Mouse (Mus musculus) heart, embryonic 11.5 days (tissue): ENCODE results near the gene Gipc3. TPM values are rescaled to one million over a fixed set of nuclear protein-coding genes. Genes with fewer than 3 reads are reported as not detected.
A peak's percentile ranks its signal among the peaks of the same experiment; 100 is the strongest.

ENCODE experiments used
- ATAC-seq: fragments of 200-750 bp; cut with Nextera tagmentation; replicated peaks from 2 replicates; pipeline ENCODE4 v1.8.0; 2017; ENCODE audit warnings: moderate library complexity; ENCODE audit not compliant: insufficient number of reproducible peaks, low FRiP score, low TSS enrichment
- H3K27ac ChIP-seq: fragments of 300-500 bp; sonication (generic); 2 replicates; pipeline ENCODE4 v1.5.1; 2014; ENCODE audit warnings: mild to moderate bottlenecking, low read depth, low read length
- H3K27me3 ChIP-seq: fragments of 300-500 bp; sonication (generic); 2 replicates; pipeline ENCODE4 v1.6.1; 2014; ENCODE audit warnings: mild to moderate bottlenecking, low read length, mixed read lengths; ENCODE audit not compliant: control insufficient read depth, insufficient read depth
- H3K36me3 ChIP-seq: fragments of 300-500 bp; sonication (generic); 2 replicates; pipeline ENCODE4 v1.6.1; 2014; ENCODE audit warnings: mild to moderate bottlenecking, low read length, moderate library complexity, mixed read lengths; ENCODE audit not compliant: control insufficient read depth, insufficient read depth
- H3K4me1 ChIP-seq: fragments of 300-500 bp; sonication (generic); 2 replicates; pipeline ENCODE4 v1.6.1; 2014; ENCODE audit warnings: low read length; ENCODE audit not compliant: control insufficient read depth, insufficient read depth
- H3K4me2 ChIP-seq: fragments of 300-500 bp; sonication (generic); 2 replicates; pipeline ENCODE4 v1.6.1; 2014; ENCODE audit warnings: mild to moderate bottlenecking, moderate library complexity
- H3K4me3 ChIP-seq: fragments of 300-500 bp; sonication (generic); 2 replicates; pipeline ENCODE4 v1.5.1; 2014; ENCODE audit warnings: low read depth, low read length
- H3K9ac ChIP-seq: fragments of 300-500 bp; sonication (generic); 2 replicates; pipeline ENCODE4 v1.6.1; 2014; ENCODE audit warnings: mild to moderate bottlenecking, low read depth, low read length, moderate library complexity
- H3K9me3 ChIP-seq: fragments of 300-500 bp; sonication (generic); replicated peaks from 2 replicates; pipeline ENCODE4 v1.6.1; 2016; ENCODE audit warnings: low read length; ENCODE audit not compliant: control insufficient read depth
- WGBS: fragments of 180-500 bp; shearing (Covaris S2); extraction: QIAGEN DNeasy Blood & Tissue Kit; methylation state at CpG from one replicate; pipeline ENCODE4 v1.1.7; 2014; ENCODE audit not compliant: insufficient replicate concordance; 5-methylcytosine and 5-hydroxymethylcytosine counted together
- polyA plus RNA-seq: library from polyadenylated mRNA; unstranded; fragments of >200 nt; fragmentation: Nextera tagmentation; extraction: Ambion mirVana; gene quantifications from 2 replicates; pipeline ENCODE4 v1.2.1, GENCODE M21; 2014

The Gipc3 gene
- polyA plus RNA-seq, 1 experiment from 2014 or later, result not detected

- Histone ChIP-seq H3K4me3 (peak overlapping the region; percentile 32), H3K4me2 (peak overlapping the region; percentile 61), H3K9ac (no peak overlapping the region), H3K9me3 (no peaks in the 10 kb centered on the region), H3K27me3 (peaks cover 28% of the 10 kb centered on the region), H3K27ac (0 out of 2 replicates have a peak overlapping the region, but pooled peaks have one; percentile 29), H3K36me3 (peaks cover 11% of the 10 kb centered on the region; the same call in 1 of the 2 replicates), H3K4me1 (peaks cover 42% of the 10 kb centered on the region)
- ATAC-seq, result peak; percentile 14; the same call in 1 of the 2 replicates
- WGBS, result 6% methylated on average over 54 of the region's 55 CpGs
These were observed 3.5 kb upstream of the Gipc3 start for GRCm38 (mm10) chr10:81346453-81347067.

GRCm38 (mm10) chr10:81345162-81345534 lies 2.1 kb upstream of the Gipc3 start:
- WGBS, result 72% methylated on average over 4 of the region's 4 CpGs
- ATAC-seq, result no peak
- no peak overlapping the region for H3K4me2 ChIP-seq
- no peak overlapping the region for H3K4me3 ChIP-seq
- peaks cover 36% of the 10 kb centered on the region for H3K4me1 ChIP-seq
- no peak overlapping the region for H3K27ac ChIP-seq
- H3K9me3 ChIP-seq, result no peaks in the 10 kb centered on the region
- H3K27me3 ChIP-seq, result peaks cover 36% of the 10 kb centered on the region
- peaks cover 11% of the 10 kb centered on the region; the same call in 1 of the 2 replicates for H3K36me3 ChIP-seq
- H3K9ac ChIP-seq, result no peak overlapping the region

- Histone ChIP-seq H3K36me3 (peaks cover 11% of the 10 kb centered on the region; the same call in 1 of the 2 replicates), H3K9me3 (no peaks in the 10 kb centered on the region), H3K27me3 (peaks cover 36% of the 10 kb centered on the region), H3K27ac (no peak overlapping the region), H3K4me2 (no peak overlapping the region), H3K9ac (no peak overlapping the region), H3K4me1 (peaks cover 34% of the 10 kb centered on the region), H3K4me3 (no peak overlapping the region)
- WGBS, result 46% methylated on average over 8 of the region's 8 CpGs
- ATAC-seq, result no peak
These were observed 1.5 kb upstream of the Gipc3 start for GRCm38 (mm10) chr10:81344421-81345161.

- ATAC-seq, result no peak
- Histone ChIP-seq H3K4me2 (no peak overlapping the region), H3K27ac (no peak overlapping the region), H3K9me3 (no peaks in the 10 kb centered on the region), H3K4me3 (no peak overlapping the region), H3K27me3 (peaks cover 50% of the 10 kb centered on the region), H3K9ac (no peak overlapping the region), H3K36me3 (no peaks in the 10 kb centered on the region), H3K4me1 (peaks cover 13% of the 10 kb centered on the region; the same call in 1 of the 2 replicates)
- 32% methylated on average over 16 of the region's 16 CpGs for WGBS
These were observed 1.6 kb downstream of the Gipc3 start for GRCm38 (mm10) chr10:81341333-81341949.

GRCm38 (mm10) chr10:81340551-81341332 lies 2.3 kb downstream of the Gipc3 start:
- 34% methylated on average over 17 of the region's 17 CpGs for WGBS

GRCm38 (mm10) chr10:81336558-81336957 lies 6.5 kb downstream of the Gipc3 start:
- Histone ChIP-seq H3K4me2 (no peak overlapping the region), H3K9me3 (no peaks in the 10 kb centered on the region), H3K27me3 (peaks cover 25% of the 10 kb centered on the region), H3K36me3 (no peaks in the 10 kb centered on the region; the same call in 1 of the 2 replicates), H3K27ac (no peak overlapping the region), H3K4me3 (no peak overlapping the region), H3K9ac (no peak overlapping the region), H3K4me1 (peaks cover 20% of the 10 kb centered on the region)
- WGBS, result 95% methylated on average over 4 of the region's 4 CpGs
- no peak for ATAC-seq

More at GRCm38 (mm10) chr10:81340551-81341332, 2.3 kb downstream of the Gipc3 start:
- Histone ChIP-seq H3K4me1 (peaks cover 15% of the 10 kb centered on the region; the same call in 1 of the 2 replicates), H3K9ac (no peak overlapping the region), H3K36me3 (no peaks in the 10 kb centered on the region), H3K27ac (no peak overlapping the region), H3K27me3 (peaks cover 50% of the 10 kb centered on the region), H3K9me3 (no peaks in the 10 kb centered on the region), H3K4me2 (no peak overlapping the region), H3K4me3 (no peak overlapping the region)
- no peak for ATAC-seq

GRCm38 (mm10) chr10:81335393-81336340 lies 7.4 kb downstream of the Gipc3 start:
- Histone ChIP-seq H3K36me3 (no peaks in the 10 kb centered on the region; the same call in 1 of the 2 replicates), H3K9me3 (no peaks in the 10 kb centered on the region), H3K4me3 (no peak overlapping the region), H3K4me2 (no peak overlapping the region), H3K9ac (peak overlapping the region; percentile 39; the same call in 1 of the 2 replicates), H3K4me1 (peaks cover 23% of the 10 kb centered on the region), H3K27ac (0 out of 2 replicates have a peak overlapping the region, but pooled peaks have one; percentile 22), H3K27me3 (peaks cover 21% of the 10 kb centered on the region)
- WGBS, result 48% methylated on average over 19 of the region's 19 CpGs
- no peak; the same call in 1 of the 2 replicates for ATAC-seq
